Mouse (Mus musculus): Measurements from ENCODE around the gene Mpp3.

Mpp3 gene

GRCm38 (mm10) chr11:102024084-102024758, 4.0 kb downstream of the Mpp3 start:
- in situ Hi-C loops (cut with MboI; ENCODE audit: low pct_unique_long_range_greater_than_20kb in 1 of 2, low sequenced_read_pairs in 2 of 2, unreplicated experiment in 1 of 2): no loop called here

DNA sequence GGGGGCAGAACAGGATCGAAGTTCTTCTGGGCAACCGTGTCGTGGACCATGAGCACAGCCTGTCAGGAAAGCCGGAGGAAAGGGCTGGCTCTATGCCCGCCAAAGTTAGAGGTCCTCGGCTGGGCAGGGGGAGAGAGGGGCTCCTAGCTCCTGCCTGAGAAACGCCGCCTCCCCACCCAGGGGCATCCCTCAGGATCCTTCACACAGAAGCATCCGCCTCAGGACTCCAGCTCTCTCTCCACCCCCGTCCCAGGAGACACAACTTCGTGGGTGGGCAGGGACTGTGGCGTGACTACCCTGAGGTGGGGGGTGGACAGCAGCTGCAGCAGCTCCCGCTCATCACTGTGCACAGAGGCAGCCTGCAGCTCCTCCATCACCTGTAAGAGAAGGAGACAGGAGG, 4.9 kb downstream of the Mpp3 start:
- in situ Hi-C loops (cut with MboI; ENCODE audit: low pct_unique_long_range_greater_than_20kb in 1 of 2, low sequenced_read_pairs in 2 of 2, unreplicated experiment in 1 of 2): no loop called here

DNA sequence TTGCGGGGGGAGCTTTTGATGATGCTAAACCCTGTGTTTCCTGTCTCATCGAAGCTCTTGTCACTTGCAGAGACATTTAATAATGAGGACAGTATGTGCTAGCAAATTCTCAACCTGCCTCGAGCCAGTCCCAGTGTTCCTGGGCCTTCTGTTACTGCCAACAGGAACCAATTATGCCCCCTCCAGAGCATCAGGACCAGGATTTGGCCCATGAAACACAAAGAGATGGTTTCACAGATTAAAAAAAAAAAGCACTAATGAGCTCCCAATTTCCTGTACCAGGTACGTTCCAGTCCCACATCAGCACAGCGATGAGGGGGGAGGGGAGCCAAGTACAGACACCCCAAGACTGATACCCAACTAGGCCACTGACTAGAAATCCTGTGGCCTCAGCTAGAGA, 7.1 kb downstream of the Mpp3 start:
- in situ Hi-C loops (cut with MboI; ENCODE audit: low pct_unique_long_range_greater_than_20kb in 1 of 2, low sequenced_read_pairs in 2 of 2, unreplicated experiment in 1 of 2): no loop called here

- in situ Hi-C loops (cut with MboI; ENCODE audit: low pct_unique_long_range_greater_than_20kb in 1 of 2, low sequenced_read_pairs in 2 of 2, unreplicated experiment in 1 of 2): no loop called here
These were observed 8.5 kb downstream of the Mpp3 start for GRCm38 (mm10) chr11:102019736-102020135.

DNA sequence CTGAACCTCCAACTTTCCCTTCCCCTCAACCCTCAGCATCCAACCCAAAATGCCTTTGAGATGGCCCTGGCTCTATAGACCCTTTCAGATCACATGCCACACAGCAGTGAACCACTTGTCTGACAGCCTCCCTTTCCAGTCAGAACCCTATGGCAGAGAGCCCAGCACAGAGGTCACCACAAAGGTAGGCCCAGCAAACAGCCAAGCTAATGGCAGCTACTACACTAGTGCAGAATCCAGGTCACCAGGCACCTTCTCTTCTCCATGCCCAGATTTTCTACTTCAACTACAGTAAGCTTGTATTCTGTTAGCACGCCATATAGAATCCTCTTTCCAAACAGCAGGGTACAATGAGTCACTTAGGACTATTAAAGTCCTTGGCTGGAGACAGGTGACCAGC, 12.1 kb downstream of the Mpp3 start:
- in situ Hi-C loops (cut with MboI; ENCODE audit: low pct_unique_long_range_greater_than_20kb in 1 of 2, low sequenced_read_pairs in 2 of 2, unreplicated experiment in 1 of 2): no loop called here

GRCm38 (mm10) chr11:102015472-102015871, 12.8 kb downstream of the Mpp3 start:
- in situ Hi-C loops (cut with MboI; ENCODE audit: low pct_unique_long_range_greater_than_20kb in 1 of 2, low sequenced_read_pairs in 2 of 2, unreplicated experiment in 1 of 2): no loop called here

GRCm38 (mm10) chr11:102013201-102013600, 15.1 kb downstream of the Mpp3 start:
- in situ Hi-C loops (cut with MboI; ENCODE audit: low pct_unique_long_range_greater_than_20kb in 1 of 2, low sequenced_read_pairs in 2 of 2, unreplicated experiment in 1 of 2): no loop called here

DNA sequence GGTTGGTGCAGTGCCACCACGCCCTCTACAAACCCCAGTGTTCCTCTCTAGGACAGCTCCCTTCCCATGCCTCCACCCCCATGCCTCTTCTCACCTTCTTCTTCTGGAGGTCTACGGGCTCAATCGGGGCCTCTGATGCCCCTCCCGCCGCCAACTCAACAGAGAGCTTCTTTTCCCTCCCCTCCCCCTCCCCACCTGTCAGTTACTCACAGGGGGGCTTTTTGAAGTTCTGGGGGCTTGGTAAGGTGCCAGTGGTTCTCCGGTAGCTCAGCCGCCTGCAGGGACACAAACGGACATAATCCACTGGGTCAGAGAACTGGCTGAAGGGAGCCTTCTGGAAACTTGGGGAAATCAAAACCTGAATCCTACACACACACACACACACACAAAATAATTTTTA, 16.8 kb downstream of the Mpp3 start:
- in situ Hi-C loops (cut with MboI; ENCODE audit: low pct_unique_long_range_greater_than_20kb in 1 of 2, low sequenced_read_pairs in 2 of 2, unreplicated experiment in 1 of 2): no loop called here

DNA sequence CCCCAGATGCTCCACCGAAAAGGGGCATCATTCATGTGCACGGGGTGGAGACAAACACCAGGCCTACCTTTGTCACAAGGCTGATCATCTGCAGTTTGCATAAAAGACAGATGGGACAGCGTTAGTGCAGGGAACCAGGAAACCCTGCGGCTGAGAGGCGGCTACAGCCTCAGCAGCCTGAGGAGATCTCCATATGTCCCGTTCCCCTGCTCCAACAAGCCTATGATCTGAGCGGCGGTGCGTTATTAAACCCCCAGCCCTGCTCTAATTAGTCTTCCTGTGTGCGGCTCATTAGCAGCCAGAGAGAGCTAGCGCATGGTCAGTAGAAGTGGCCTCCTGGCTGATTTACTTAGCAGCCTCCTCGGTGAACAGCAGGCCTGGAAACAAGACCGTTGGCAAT, 18.1 kb downstream of the Mpp3 start:
- in situ Hi-C loops (cut with MboI; ENCODE audit: low pct_unique_long_range_greater_than_20kb in 1 of 2, low sequenced_read_pairs in 2 of 2, unreplicated experiment in 1 of 2): no loop called here

GRCm38 (mm10) chr11:102008954-102009637, 19.2 kb downstream of the Mpp3 start:
- in situ Hi-C loops (cut with MboI; ENCODE audit: low pct_unique_long_range_greater_than_20kb in 1 of 2, low sequenced_read_pairs in 2 of 2, unreplicated experiment in 1 of 2): no loop called here

DNA sequence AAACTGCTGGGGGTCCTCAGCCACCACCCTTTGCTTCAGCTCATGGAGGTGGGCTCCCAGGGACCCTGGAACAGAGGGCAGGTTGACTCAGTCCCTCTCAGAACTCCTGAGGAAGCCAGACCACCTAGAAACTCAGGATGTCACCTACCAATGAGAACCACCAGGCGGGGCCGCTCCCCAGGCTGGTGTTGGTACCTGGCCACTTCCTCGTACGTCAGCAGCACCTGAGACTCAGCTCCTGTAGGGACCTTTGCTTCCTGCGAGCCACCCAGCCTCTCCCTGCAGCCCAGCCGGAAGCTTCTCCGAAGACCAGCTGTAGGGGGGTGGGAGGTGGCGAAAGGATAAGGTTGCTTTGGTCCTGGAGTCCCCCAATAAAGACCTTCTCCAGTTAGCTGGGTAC, 19.9 kb downstream of the Mpp3 start:
- in situ Hi-C loops (cut with MboI; ENCODE audit: low pct_unique_long_range_greater_than_20kb in 1 of 2, low sequenced_read_pairs in 2 of 2, unreplicated experiment in 1 of 2): no loop called here

DNA sequence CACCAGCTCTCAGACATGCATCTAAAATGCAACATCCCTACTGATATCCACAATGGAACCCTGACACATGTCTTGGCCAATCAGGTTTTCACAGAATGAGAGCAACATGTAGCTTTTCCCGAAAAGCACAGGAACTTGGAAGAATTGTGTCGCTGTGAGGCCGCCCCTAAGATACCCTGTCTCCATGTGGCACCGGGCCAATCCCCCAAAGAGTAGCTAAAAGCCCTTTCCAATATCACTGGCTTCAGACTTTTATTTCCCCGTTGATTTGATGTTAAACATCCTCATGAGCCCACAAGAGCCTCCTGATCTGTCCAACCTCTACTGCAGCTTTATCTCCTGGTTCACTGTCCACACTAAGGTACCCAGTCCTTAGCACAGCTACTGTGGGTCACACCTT, 21.6 kb downstream of the Mpp3 start:
- in situ Hi-C loops (cut with MboI; ENCODE audit: low pct_unique_long_range_greater_than_20kb in 1 of 2, low sequenced_read_pairs in 2 of 2, unreplicated experiment in 1 of 2): no loop called here

DNA sequence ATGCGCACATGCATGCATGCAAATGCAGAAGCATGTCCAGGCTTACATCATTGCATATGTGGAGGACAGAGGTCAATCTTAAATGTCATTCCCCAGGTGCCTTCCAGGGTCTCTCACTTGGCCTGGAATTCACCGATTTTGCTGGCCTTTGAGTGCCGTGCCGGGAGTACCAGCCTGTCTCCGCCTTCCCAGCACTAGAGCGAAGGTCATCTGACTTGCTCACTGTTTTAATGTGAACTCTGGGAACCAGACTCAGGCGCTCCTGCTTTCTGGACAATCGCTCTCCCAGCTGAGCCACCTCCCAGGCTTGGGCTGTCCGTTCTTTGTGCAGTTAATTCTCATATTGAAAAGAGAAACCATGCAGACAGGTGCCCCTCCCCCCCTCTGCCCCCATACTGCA, 22.0 kb downstream of the Mpp3 start:
- in situ Hi-C loops (cut with MboI; ENCODE audit: low pct_unique_long_range_greater_than_20kb in 1 of 2, low sequenced_read_pairs in 2 of 2, unreplicated experiment in 1 of 2): no loop called here

- in situ Hi-C loops (cut with MboI; ENCODE audit: low pct_unique_long_range_greater_than_20kb in 1 of 2, low sequenced_read_pairs in 2 of 2, unreplicated experiment in 1 of 2): no loop called here
These were observed 24.0 kb downstream of the Mpp3 start for GRCm38 (mm10) chr11:102004251-102004650.

DNA sequence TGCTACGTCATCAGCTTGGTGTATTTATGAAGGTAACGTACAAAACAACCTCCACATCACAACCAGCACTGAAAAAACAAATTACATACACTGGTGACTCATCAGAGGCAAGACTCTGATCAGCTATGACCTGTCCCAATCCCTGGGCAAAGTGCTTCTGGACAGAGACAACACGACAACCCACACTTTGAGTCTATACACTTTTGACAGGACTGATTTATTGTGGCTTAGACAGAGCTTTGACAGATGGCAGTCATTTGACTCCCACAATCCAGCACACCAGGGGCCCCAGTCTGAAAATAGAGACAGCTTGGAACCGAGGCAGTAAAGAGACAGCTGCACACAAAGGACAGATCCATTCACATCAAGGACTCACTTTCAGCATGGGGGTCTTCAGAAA, 28.8 kb downstream of the Mpp3 start:
- in situ Hi-C loops (cut with MboI; ENCODE audit: low pct_unique_long_range_greater_than_20kb in 1 of 2, low sequenced_read_pairs in 2 of 2, unreplicated experiment in 1 of 2): loop anchor here in 1 of 2 experiments (5.0 kb wide), 1 partner anchor 33 kb away; no protein-coding TSS in a partner anchor

DNA sequence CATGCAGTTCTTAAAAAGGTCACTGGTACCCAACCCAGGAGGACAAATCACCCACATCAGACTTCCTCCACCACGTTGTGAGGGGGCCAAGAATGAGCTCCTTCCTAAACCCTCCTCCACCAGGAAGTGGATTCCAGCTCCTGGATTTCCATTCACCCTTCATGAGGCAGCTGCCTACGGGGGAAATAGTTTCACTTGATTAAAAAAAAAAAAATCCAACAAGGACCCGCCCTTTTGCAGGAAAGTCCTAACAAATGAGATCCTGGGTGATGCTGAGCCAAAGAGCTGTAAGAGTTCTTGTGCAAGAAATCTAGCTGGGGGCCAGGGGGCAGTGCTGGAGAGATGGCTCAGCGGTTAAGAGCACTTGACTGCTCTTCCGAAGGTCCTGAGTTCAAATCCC, 30.0 kb downstream of the Mpp3 start:
- in situ Hi-C loops (cut with MboI; ENCODE audit: low pct_unique_long_range_greater_than_20kb in 1 of 2, low sequenced_read_pairs in 2 of 2, unreplicated experiment in 1 of 2): loop anchor here in 1 of 2 experiments (5.0 kb wide), 1 partner anchor 34 kb away; no protein-coding TSS in a partner anchor

DNA sequence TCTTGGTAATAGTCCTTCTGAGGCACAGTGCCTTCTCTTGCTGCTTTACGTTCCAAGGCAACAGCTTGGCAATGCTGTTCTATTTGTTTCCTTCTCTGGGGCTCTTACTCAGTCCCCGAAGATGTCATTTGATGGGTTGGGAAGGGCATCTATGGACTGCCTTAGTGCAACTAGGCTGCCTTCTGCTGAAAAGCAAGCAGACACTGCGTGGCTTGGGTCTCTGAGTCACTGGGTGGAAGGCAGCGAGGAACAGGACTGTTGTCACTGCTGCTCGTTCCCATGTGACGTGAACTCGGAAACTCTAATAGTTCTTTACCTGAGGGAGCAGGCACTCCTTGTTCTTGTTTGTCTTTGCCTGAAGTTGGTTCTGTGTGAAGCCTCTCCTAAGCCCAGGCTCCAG, 32.3 kb downstream of the Mpp3 start:
- in situ Hi-C loops (cut with MboI; ENCODE audit: low pct_unique_long_range_greater_than_20kb in 1 of 2, low sequenced_read_pairs in 2 of 2, unreplicated experiment in 1 of 2): loop anchor here in 1 of 2 experiments (5.0 kb wide), 1 partner anchor 36 kb away; no protein-coding TSS in a partner anchor

- in situ Hi-C loops (cut with MboI; ENCODE audit: low pct_unique_long_range_greater_than_20kb in 1 of 2, low sequenced_read_pairs in 2 of 2, unreplicated experiment in 1 of 2): no loop called here
These were observed 34.2 kb downstream of the Mpp3 start for GRCm38 (mm10) chr11:101994100-101994499.

DNA sequence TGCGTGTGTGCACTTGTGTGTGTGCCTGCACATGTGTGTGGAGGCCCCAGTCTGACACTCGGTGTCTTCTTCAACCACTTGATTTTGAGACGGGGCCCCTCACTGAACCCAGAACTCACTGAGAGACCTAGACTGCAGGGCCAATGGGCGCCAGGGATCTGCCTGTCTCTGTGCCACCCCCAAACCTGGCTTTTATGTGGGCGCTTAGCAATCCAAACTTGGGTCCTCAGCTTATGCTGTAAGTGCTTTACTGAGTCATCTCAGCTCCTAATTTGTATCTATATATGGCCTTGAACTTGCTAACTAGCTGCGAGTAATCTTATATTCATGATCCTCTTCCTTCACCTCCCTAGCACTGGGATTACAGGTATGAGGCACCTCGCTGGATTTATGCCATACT, 35.9 kb downstream of the Mpp3 start:
- in situ Hi-C loops (cut with MboI; ENCODE audit: low pct_unique_long_range_greater_than_20kb in 1 of 2, low sequenced_read_pairs in 2 of 2, unreplicated experiment in 1 of 2): no loop called here

GRCm38 (mm10) chr11:101991813-101992212, 36.4 kb downstream of the Mpp3 start:
- in situ Hi-C loops (cut with MboI; ENCODE audit: low pct_unique_long_range_greater_than_20kb in 1 of 2, low sequenced_read_pairs in 2 of 2, unreplicated experiment in 1 of 2): no loop called here

All from mouse embryonic stem cell (cell line).